Mouse (Mus musculus): ENCODE results near the gene Zfp598.
A peak's percentile ranks its signal among the peaks of the same experiment; 100 is the strongest.

Zfp598 gene

DNA sequence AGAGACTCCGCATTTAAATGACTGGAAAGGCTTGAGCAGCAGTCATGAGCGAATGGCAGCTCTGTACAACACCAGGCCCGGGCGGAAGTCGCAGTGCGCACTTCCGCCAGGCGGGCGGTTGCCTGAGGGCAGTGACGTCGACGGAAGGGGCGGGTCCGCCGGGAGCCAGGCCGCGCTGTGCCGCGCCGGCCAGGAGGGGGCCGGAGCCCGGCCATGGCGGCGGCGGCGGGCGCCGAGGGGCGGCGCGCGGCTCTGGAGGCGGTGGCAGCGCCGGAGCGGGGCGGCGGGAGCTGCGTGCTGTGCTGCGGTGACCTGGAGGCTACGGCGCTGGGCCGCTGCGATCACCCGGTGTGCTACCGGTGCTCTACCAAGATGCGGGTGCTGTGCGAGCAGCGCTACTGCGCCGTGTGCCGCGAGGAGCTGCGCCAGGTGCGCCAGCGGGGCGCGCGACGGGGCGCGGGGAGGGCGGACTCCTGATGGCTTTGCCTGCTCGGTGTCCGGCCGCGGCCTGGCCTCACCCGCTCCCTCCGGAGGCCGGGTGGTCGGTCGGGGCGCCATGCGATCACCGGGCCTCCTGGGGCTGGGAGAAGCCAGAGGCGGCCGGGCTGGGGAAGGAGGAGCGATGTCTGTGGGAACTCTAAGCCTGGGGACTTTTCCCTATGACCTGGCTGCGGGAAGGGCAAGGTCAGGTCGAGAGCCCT is at the start of gene Zfp598:
Gene Zfp598 (plus strand): TSS at position 143 of the 701 bp plus-strand sequence.
- peak; percentile 89 to 96 for DNase-seq

DNA sequence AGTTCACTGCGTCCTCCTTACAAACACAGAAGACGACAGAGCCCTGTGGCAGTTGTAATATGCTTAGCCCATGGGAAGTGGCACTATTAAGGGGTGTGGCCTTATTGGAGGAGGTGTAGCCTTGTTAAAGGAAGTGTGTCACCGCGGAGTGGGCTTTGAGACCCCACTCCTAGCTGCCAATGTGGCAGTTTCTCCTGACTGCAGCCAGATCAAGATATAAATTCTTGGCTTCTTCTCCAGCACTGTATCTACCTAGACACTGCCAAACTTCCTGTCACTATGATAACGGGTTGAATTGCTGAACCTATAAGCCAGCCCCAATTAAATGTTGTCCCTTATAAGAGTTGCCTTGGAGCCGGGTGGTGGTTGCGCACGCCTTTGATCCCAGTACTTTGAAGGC is 44.0 kb upstream of the Zfp598 start:
- DNase-seq = no peak

DNA sequence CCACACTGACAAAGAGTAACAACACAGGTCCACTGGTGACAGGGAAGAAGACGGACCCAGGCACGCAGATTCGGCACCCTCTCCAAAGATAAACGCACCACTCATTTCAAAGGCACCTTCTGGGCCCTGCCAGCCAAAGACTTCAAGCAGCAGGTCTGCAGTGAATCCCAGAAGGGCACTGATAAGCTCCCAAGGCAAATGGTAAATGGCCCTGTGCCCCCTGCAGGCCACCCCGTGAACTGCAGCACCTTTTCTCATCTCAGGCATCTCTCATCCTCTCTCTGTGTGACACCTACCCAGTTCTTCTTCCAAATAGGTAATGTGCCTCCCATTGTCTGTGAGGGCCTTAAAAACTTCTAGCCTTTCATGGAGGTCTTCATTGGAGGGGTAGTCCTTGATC is 40.8 kb upstream of the Zfp598 start:
- peak; percentile 49 to 81 for DNase-seq

DNA sequence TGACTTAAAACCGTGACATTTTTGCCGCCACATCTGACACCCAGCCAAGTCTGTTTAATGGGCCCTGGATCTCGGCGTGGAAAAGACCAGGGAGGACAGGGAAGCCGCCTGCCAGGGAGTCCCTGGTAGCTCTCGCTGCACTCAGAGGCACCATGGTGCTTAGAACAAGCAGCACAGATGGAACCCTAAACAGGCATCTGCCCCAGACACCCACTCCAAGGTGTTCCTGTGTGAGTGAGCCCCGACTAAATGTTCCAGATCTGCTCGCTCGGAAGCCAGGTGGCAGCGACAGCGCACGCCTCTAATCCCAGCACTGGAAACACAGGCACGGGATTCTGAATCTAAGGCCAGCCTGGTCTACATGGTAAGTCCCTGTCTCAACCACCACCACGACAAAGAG is 39.4 kb upstream of the Zfp598 start:
- no peak for DNase-seq

DNA sequence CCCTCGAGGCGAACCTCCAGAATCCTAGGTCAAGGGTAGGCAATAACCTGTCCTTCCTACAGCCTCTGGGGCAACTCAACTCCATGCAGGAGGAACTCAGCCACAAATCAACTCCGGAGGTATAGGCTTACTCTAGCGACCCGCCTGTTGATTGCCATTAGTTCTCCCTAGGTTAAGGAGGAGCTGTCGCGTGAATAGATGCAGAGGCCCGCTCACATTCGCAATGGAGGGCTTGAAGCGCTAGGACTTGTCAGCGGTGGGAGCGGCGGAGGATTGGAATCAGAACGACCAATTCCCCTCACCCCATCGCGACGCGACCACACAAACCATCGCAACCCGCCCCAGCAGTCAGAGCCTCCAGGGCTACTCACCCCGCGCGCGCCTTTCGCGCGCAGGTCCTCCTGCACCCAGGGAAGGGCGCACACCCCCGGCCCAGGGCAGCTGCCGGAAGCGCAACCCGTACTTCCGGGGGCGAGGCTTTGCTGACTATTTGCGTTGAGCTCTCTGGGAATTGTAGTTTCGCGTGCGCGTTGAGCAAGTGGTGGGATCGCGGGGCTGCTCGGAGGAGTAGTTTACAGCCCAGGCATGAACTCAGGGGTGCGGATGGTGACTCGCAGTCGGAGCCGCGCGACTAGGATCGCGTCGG is 37.2 kb upstream of the Zfp598 start, which contains the start of the genes Tsc2 and Nthl1:
Gene Tsc2 (minus strand): TSS at position 464 of the 646 bp plus-strand sequence.
Gene Nthl1 (plus strand): TSS at position 514 of the 646 bp plus-strand sequence.
- DNase-seq = peak; percentile 60 to 73

GRCm38 (mm10) chr17:24632813-24633449 is 36.6 kb upstream of the Zfp598 start:
- DNase-seq = no peak

DNA sequence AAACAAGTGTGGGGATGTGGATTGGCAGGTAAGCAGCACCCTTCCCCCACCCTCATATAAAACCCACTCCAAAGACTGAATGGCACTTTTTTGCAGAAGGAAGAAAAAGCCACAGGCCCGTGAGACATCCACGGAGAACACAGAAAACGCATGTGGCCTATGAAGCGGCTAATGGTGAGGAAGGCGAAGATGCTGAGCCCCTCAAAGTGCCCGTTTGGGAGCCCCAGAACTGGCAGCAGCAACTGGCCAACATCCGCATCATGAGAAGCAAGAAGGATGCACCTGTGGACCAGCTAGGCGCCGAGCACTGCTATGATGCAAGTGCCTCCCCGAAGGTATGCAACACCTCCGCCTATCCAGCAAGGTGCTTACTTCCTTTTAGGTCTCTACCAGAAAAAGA is 35.7 kb upstream of the Zfp598 start:
- DNase-seq = no peak

DNA sequence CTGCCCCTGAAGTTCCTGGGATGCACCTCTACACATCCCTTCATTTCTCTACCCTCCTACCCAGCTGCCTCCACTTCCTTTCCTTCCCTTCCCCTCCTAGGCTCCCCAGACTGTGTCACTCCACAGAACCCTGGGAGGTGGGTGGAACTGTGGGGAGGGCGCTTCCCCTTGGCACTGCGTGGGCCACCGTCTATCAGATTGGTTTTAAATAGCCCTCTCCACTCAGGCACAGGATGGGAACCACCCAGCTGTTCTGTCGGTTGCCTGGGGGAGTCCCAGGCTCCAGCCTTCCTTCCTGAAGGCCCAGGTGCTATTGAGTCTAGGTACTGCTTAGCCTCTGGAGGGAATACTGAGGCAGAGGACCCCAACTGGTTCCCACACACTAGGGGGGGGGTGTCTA is 34.5 kb upstream of the Zfp598 start:
- DNase-seq = no peak

DNA sequence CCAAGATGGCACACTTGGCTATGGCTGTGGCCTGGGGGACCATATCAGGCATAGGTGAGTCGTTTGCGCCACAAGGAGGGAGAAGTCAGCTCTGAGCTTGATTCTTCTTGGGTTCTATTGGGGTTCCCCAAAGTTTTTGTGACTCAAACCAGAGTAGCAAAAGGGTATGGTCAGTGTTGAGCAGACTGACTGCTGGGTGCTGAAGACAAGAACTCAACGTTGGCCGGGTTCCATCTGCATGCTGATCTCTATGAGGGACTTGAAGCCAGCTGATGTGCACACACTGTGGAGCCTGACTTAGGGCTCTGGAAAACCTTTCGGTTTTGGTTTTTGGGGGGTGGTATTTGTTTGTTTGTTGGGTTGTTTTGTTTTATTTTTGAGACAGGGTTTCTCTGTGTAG is 33.8 kb upstream of the Zfp598 start:
- DNase-seq = no peak

DNA sequence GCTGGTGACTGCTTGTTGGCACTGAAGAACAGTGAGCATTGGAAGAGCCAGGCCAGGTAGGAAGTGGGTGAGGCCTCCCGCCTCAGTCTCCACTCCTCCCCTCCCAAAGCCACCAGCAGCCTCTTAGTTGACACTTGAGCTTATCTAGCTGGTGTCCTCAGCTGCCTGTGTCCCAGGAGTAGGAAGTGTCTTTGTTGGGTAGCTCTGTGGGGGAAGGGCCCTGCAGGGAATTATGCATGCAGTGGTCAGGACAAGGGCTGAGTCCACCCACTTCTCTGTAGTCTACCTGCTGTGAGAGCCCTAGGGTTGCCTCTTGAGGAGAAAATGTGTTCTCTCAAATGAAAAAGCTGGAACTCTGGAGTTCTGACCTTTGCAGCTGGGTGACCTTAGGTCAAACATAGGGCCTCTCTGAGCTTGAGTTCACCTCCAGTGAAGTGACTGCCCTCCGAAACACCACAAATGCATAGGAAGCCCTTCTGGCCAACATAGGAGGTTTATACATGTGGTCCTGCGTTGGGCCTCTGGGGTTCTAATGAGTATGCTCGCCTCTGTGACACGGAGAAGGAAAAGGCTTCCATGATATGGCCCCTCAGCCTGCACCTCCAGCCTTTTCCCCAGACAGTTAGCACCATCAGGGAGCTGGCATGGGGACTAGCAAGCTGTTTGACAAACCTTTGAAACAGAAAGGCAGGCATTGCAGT is 32.6 kb upstream of the Zfp598 start:
- no peak for DNase-seq

- DNase-seq = no peak
Observed at GRCm38 (mm10) chr17:24638214-24638613, 31.3 kb upstream of the Zfp598 start.

GRCm38 (mm10) chr17:24638840-24639239 is 30.6 kb upstream of the Zfp598 start:
- no peak for DNase-seq

GRCm38 (mm10) chr17:24639571-24639988 is 29.9 kb upstream of the Zfp598 start:
- DNase-seq = no peak

GRCm38 (mm10) chr17:24640119-24640518 is 29.4 kb upstream of the Zfp598 start:
- no peak for DNase-seq

DNA sequence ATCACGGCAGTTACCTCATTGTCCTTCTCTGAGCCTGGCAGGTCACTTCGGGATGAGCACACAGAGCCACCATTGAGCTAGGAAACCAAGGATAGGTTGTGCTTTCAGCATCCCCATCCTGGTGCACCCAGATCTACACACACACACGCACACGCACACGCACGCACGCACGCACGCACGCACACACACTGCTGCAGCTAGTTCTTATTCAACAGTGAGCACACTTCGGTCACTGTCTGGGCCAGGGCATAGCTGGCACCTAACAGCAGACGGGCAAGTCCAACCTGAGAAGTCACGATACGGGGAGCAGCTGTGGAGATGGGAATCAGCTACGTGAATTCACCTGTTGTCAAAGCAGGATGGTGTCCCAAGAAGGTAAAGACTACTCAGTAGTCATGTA is 28.9 kb upstream of the Zfp598 start:
- DNase-seq = no peak

- no peak for DNase-seq
Observed at GRCm38 (mm10) chr17:24641944-24642343, 27.5 kb upstream of the Zfp598 start.

DNA sequence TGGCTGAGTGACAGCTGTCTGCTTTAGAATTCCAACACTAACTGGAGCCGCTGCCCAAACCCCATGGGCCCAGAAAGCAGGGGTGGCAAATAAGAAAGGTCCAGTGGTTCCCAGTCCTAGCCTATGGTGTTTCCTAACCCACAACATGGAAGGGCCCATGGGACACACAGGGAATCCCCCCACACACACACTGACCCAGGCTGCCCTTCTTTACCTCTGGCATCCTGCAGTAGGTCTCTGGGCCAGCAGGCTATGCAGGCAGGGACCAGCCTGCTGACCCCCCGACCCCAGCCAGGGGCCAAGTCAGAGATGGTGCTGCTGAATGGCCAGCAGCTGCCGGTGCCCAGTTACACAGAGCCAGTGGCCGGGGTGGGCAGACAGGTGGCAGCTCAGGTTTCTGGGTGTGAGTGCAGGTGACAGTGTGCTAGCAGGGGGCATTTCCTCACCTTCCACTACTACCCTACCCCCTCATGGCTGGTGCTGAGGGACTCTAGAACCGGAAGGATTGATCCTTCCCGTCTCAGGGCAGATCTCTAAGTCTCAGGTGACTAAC is 26.6 kb upstream of the Zfp598 start:
- DNase-seq = no peak

GRCm38 (mm10) chr17:24644030-24644715 is 25.3 kb upstream of the Zfp598 start:
- no peak for DNase-seq

- no peak for DNase-seq
Observed at GRCm38 (mm10) chr17:24644875-24645721, 24.4 kb upstream of the Zfp598 start.

DNA sequence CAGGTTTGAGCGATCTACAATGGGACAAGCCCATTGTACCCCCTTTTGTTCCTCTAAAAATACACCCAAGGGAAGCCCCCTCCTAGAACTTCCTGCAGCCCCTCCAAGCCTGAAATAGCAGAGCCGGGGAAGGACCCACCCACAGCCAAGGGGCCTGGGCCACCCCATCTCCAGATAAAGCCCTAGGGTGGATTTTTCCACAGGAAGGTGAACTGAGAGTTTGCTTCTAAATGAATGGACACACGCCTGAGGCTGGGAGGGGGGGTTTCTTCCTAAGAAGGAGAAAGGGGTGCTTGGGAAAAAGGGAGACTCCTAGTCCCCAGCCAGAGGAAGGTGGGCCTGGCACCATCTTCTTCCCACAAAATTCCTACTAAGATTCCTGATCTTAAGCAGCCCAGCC is 23.6 kb upstream of the Zfp598 start:
- no peak for DNase-seq

GRCm38 (mm10) chr17:24646381-24646780 is 23.1 kb upstream of the Zfp598 start:
- no peak for DNase-seq
